Mouse (Mus musculus): ENCODE data around the gene Ank3. TPM values are rescaled to one million over a fixed set of nuclear protein-coding genes. Genes with fewer than 3 reads are reported as not detected.

Ank3 gene
- polyA plus RNA-seq, 1 experiment from 2014 or later: 30.3 TPM

DNA sequence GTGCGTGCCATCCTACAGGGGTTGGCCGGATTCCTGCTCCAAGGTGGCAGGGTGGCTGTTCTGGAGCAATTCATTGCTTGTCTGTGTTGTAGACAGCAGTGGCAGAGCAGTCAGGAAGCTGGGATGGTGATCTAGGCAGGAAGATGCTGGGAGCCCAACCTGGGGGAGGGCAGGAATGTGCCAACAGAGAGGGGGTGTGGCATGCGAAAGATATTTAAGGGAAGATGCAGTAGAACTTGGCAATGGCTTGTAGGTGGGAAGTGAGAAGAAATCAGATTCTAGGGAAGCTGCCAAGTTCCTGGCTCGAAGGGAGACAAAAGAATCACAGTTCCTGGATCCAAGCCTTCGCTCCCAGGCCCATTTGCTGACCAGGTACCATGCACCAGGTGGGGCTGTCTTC, 312.2 kb downstream of the Ank3 start:
- Histone ChIP-seq H3K4me3 (no peak overlapping the region), H3K27ac (no peak overlapping the region), H3K4me2 (no peak overlapping the region), H3K27me3 (no peaks in the 10 kb centered on the region), H3K9ac (no peak overlapping the region), H3K9me3 (no peaks in the 10 kb centered on the region), H3K36me3 (no peaks in the 10 kb centered on the region), H3K4me1 (peaks cover 22% of the 10 kb centered on the region)
- ATAC-seq (ENCODE audit: insufficient number of reproducible peaks, insufficient read depth, low FRiP score, low TSS enrichment, low read depth): no peak
- WGBS: 86% methylated on average over 5 of the region's 5 CpGs

DNA sequence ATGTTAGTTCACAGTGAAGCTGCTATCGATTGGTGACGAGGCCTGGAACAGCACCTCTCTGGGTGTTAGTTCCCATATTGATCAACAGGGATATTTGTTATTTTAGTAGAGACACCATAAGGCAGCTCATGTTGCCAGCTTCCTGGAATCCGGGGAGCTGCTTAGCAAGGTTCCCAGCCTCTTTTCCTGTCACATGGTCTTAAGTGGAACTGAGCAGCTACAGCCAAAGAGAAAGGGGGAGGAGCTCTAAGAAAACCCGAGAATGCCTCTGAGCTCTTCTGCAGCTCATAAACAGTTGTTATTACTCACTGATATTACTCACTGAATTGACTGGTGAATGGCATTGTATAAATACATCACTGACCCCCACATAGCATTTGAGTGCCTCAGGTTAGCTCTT, 318.3 kb downstream of the Ank3 start:
- Histone ChIP-seq H3K9ac (no peak overlapping the region), H3K9me3 (no peaks in the 10 kb centered on the region), H3K27me3 (no peaks in the 10 kb centered on the region), H3K4me2 (no peak overlapping the region), H3K27ac (no peak overlapping the region), H3K4me1 (peaks cover 18% of the 10 kb centered on the region), H3K36me3 (no peaks in the 10 kb centered on the region), H3K4me3 (no peak overlapping the region)
- ATAC-seq (ENCODE audit: insufficient number of reproducible peaks, insufficient read depth, low FRiP score, low TSS enrichment, low read depth): no peak
- WGBS: 67% methylated on average over 4 of the region's 4 CpGs

DNA sequence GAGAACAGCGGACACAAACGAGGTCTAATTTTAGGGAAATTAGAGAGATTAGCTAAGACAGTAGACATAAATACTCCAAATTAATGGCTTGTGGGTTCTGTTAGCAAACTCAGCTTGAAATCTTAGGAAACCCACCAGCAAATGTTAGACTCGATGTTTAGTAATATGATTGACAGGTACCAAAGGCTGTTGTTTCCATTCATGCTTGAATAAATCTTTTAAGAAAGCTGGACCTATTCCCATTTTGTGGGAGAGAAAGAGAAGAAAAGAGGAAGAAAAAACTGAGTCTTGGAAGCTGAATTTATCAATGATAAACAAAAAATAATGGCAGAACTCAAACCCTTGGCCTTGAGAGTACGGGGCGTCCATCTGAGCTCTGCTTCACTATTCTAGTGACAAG, 320.8 kb downstream of the Ank3 start:
- ATAC-seq (ENCODE audit: insufficient number of reproducible peaks, insufficient read depth, low FRiP score, low TSS enrichment, low read depth): no peak
- Histone ChIP-seq H3K9ac (no peak overlapping the region), H3K4me2 (no peak overlapping the region), H3K4me1 (peaks cover 18% of the 10 kb centered on the region), H3K27ac (no peak overlapping the region), H3K36me3 (no peaks in the 10 kb centered on the region), H3K4me3 (no peak overlapping the region), H3K27me3 (no peaks in the 10 kb centered on the region), H3K9me3 (no peaks in the 10 kb centered on the region)
- 58% methylated on average over 5 of the region's 5 CpGs for WGBS

DNA sequence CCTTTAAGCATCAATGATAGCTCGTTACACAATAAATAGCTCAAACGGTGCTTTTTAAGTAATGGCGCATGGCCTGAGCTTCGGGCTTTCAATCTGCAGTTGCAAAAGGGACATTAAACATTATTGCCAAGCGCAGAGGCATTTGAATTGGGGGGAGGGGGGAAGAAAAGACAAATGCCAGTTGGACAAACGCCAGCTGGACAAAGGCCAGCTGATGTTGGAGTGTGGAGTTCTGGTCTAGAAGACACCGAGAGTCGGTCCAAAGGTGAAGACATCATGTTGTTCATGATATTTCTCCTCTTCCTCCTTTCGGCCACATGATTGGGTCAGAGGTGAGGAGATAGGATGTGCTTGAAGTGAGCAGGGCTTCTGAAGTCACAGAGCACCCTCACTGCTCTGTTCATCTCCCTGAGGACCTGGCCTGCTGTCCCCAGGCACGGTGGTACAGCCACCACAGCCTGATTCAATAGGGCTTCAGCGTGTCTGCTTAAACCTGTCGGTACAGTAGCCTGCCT, 321.4 kb downstream of the Ank3 start:
- Histone ChIP-seq H3K27me3 (no peaks in the 10 kb centered on the region), H3K36me3 (no peaks in the 10 kb centered on the region), H3K27ac (no peak overlapping the region), H3K9ac (no peak overlapping the region), H3K9me3 (no peaks in the 10 kb centered on the region), H3K4me1 (peaks cover 18% of the 10 kb centered on the region), H3K4me3 (no peak overlapping the region), H3K4me2 (0 out of 2 replicates have a peak overlapping the region, but pooled peaks have one; percentile 10)
- WGBS: 65% methylated on average over 12 of the region's 12 CpGs
- ATAC-seq (ENCODE audit: insufficient number of reproducible peaks, insufficient read depth, low FRiP score, low TSS enrichment, low read depth): no peak

DNA sequence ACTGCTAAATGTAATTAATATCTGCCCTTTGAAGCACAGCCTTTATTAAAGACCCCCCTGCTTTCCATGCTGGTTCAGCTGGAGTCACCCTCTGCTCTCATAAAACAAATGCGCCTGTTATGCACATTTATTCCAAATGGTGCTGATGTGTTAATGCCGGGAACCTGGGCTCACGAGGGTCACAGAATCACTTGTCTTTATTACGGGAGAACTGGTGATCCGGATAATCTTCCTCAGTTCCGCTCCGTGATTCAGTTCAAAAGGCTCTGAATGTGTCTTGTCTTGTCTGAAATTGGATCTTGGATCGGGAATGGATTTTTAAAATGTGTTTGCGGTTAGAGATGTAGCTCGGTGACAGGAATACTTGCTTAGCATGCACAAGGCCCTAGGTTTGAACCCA, 321.9 kb downstream of the Ank3 start:
- ATAC-seq (ENCODE audit: insufficient number of reproducible peaks, insufficient read depth, low FRiP score, low TSS enrichment, low read depth): no peak

DNA sequence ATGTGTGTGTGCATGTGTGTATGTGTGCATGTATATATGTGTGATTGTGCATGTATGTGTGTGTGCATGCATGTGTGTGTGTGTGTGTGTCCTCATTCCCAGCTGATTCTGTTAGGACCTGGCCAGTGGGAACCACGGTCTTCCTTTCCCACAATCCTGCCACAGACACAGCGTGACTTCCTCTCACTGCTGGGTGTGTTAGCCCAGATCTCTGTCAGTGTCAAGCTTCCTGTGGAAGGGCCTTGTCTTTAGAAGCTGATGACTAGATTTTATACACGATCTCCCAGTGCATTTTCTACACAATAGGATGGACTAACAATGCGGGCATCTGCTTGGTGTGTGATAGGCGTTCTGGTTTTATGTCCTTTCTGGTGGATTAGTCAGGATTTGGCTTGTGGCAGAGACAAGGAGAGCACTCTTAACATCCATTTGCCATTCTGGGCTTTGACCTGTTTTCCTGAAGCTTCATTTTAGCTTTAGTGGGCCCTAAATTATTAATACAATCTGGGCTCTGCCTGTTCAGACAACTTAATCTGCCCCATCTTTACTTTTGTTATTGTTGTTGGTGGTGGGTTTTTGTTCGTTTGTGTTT, 322.4 kb downstream of the Ank3 start:
- 67% methylated on average over 6 of the region's 6 CpGs for WGBS
- no peaks in the 10 kb centered on the region for H3K36me3 ChIP-seq
- H3K4me3 ChIP-seq: no peak overlapping the region
- no peaks in the 10 kb centered on the region for H3K9me3 ChIP-seq
- no peak overlapping the region for H3K4me2 ChIP-seq
- no peak for ATAC-seq (ENCODE audit: insufficient number of reproducible peaks, insufficient read depth, low FRiP score, low TSS enrichment, low read depth)
- H3K9ac ChIP-seq: no peak overlapping the region
- H3K27me3 ChIP-seq: no peaks in the 10 kb centered on the region
- peaks cover 18% of the 10 kb centered on the region for H3K4me1 ChIP-seq
- no peak overlapping the region for H3K27ac ChIP-seq

More for the DNA sequence above, 321.9 kb downstream of the Ank3 start:
- WGBS: 29% methylated on average over 10 of the region's 10 CpGs
- H3K9me3 ChIP-seq: no peaks in the 10 kb centered on the region
- H3K4me3 ChIP-seq: no peak overlapping the region
- H3K4me2 ChIP-seq: 0 out of 2 replicates have a peak overlapping the region, but pooled peaks have one; percentile 10
- no peak overlapping the region for H3K9ac ChIP-seq
- no peaks in the 10 kb centered on the region for H3K27me3 ChIP-seq
- H3K36me3 ChIP-seq: no peaks in the 10 kb centered on the region
- peaks cover 18% of the 10 kb centered on the region for H3K4me1 ChIP-seq
- H3K27ac ChIP-seq: no peak overlapping the region

DNA sequence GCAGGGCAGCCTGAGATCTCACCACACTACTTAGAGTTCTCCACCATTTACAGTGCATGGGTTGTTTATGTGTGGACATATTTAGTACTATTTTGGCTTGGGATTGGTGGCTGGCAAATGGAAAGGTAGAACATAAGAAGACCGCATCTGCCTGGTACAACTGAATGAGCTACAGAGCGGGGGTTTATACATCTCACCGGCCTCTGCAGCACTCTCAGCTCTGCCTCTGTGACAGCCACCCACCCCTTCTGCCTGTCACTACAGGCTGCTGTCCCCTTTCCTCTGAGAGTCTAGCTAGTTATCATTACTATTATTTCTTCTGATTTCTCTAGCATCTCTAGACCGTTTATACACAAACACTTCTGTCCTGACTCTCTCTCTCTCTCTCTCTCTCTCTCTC, 325.6 kb downstream of the Ank3 start:
- ATAC-seq (ENCODE audit: insufficient number of reproducible peaks, insufficient read depth, low FRiP score, low TSS enrichment, low read depth): no peak
- Histone ChIP-seq H3K4me1 (peaks cover 18% of the 10 kb centered on the region), H3K36me3 (no peaks in the 10 kb centered on the region), H3K9me3 (no peaks in the 10 kb centered on the region), H3K4me2 (no peak overlapping the region), H3K4me3 (no peak overlapping the region), H3K27me3 (no peaks in the 10 kb centered on the region), H3K27ac (no peak overlapping the region), H3K9ac (no peak overlapping the region)
- WGBS: 95% methylated on average over 4 of the region's 4 CpGs

DNA sequence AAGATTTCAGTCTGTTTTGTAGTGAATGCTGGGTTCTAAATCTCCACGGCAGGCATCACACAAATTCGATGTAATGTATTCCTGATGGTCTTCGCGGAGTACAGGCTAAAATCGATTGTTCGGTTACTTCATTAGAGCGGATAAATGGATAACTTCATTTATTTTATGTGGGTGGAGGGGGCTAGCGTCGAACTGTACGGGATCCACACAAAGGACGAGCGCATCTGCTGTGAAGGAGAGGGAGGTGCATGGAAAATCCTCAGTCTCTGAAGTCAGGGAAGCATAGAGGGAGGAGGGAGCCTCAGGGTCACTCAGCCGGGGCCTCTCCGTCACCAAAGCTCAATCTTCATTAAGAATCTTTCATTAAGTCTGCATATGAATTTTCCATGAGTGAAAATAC, 326.5 kb downstream of the Ank3 start:
- WGBS: 74% methylated on average over 14 of the region's 14 CpGs
- Histone ChIP-seq H3K4me2 (no peak overlapping the region), H3K36me3 (no peaks in the 10 kb centered on the region), H3K4me1 (peaks cover 12% of the 10 kb centered on the region), H3K27ac (no peak overlapping the region), H3K9ac (no peak overlapping the region), H3K9me3 (no peaks in the 10 kb centered on the region), H3K27me3 (no peaks in the 10 kb centered on the region), H3K4me3 (no peak overlapping the region)
- no peak for ATAC-seq (ENCODE audit: insufficient number of reproducible peaks, insufficient read depth, low FRiP score, low TSS enrichment, low read depth)

DNA sequence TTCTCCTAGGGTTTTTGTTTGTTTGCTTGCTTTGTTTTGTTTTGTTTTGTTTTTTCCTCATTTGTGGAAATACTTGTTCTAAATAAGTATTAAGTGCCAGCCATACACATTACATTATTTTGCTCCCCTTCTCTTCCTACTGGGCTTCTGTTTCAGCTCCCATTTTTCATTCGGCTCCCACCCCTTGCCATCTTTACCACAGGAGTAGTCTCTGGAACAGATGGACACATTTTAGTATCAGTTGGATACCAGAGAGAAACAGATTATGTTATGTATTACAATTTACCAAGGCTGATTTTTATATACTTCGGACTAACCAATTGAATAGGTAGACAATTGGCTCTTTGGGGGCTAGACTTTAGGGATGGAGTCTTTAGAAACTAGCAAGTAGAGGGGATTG, 327.7 kb downstream of the Ank3 start:
- Histone ChIP-seq H3K4me1 (peaks cover 11% of the 10 kb centered on the region; the same call in 1 of the 2 replicates), H3K4me2 (no peak overlapping the region), H3K27me3 (no peaks in the 10 kb centered on the region), H3K9ac (no peak overlapping the region), H3K4me3 (no peak overlapping the region), H3K9me3 (no peaks in the 10 kb centered on the region), H3K36me3 (no peaks in the 10 kb centered on the region), H3K27ac (no peak overlapping the region)
- ATAC-seq (ENCODE audit: insufficient number of reproducible peaks, insufficient read depth, low FRiP score, low TSS enrichment, low read depth): no peak
- 86% methylated on average over 2 of the region's 2 CpGs for WGBS

DNA sequence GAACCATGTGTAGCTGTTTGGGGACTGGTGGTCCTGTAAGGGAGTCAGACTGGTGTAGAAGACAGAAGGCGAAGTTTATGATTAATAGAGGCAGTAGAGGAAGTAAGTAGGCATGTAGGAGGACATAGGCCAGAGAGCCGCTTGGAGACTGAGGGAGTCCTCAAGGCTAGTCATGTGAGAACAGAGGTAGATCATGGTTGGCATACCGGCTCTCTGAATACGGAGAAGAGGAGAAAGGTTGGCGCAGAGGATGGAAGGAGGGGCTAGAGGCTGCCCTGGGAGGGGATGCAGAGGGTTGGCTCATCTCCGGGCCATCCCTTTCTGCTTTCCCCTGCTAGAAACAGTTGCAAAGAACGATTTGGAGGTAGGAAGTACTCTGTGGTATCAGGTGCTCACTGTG, 328.2 kb downstream of the Ank3 start:
- H3K9me3 ChIP-seq: no peaks in the 10 kb centered on the region
- no peak overlapping the region for H3K4me2 ChIP-seq
- H3K4me1 ChIP-seq: peaks cover 11% of the 10 kb centered on the region; the same call in 1 of the 2 replicates
- H3K9ac ChIP-seq: no peak overlapping the region
- ATAC-seq (ENCODE audit: insufficient number of reproducible peaks, insufficient read depth, low FRiP score, low TSS enrichment, low read depth): no peak
- H3K27ac ChIP-seq: no peak overlapping the region
- WGBS: 85% methylated on average over 7 of the region's 7 CpGs
- H3K36me3 ChIP-seq: no peaks in the 10 kb centered on the region
- no peak overlapping the region for H3K4me3 ChIP-seq
- H3K27me3 ChIP-seq: no peaks in the 10 kb centered on the region

DNA sequence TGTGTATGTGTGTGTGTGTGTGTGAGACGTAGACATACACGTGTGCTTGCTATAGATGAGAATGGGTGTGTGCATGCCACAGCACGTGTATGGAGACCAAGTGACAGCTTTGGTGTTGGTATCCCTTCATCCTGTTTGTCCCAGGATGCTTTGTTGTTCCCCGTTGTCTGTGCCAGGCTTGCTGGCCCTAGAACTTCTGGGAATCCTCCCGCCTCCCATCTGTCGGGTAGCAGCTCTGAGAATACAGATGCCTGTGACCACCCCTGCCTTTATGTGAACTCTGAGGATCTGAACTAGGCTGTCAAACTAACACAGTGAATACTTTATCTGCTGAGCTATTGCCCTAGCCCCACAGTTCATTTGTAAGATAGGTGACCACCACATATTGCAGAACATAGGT, 330.3 kb downstream of the Ank3 start:
- Histone ChIP-seq H3K27me3 (no peaks in the 10 kb centered on the region), H3K9me3 (no peaks in the 10 kb centered on the region), H3K9ac (no peak overlapping the region), H3K4me1 (peaks cover 11% of the 10 kb centered on the region; the same call in 1 of the 2 replicates), H3K27ac (no peak overlapping the region), H3K36me3 (no peaks in the 10 kb centered on the region), H3K4me2 (no peak overlapping the region), H3K4me3 (no peak overlapping the region)
- 68% methylated on average over 6 of the region's 6 CpGs for WGBS
- no peak for ATAC-seq (ENCODE audit: insufficient number of reproducible peaks, insufficient read depth, low FRiP score, low TSS enrichment, low read depth)

DNA sequence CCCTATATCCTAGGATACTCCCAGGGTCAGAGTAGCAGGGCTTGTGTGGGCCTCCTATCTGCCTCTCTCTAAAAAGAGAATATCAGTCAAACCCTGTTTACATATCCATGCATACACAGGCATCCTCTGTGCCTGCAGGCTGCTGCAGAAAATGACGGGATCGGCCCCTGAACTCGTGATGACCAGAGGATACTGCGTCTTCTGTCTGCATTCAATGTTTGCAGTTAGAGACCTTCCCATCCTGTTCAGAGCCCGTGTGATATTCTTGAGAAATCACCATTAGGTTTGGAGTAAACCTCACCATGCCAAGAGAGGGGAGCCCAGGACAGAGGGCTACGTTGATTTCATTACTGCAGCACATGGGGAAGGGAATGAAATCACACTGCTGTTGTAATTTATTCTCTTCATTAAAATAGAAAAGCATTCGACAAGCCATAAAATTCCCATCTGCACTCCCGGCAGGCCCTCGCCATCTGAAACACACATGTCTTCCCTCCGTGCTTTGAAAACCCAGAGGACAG, 331.8 kb downstream of the Ank3 start:
- H3K4me3 ChIP-seq: no peak overlapping the region
- no peak overlapping the region for H3K9ac ChIP-seq
- WGBS: 46% methylated on average over 10 of the region's 10 CpGs
- ATAC-seq (ENCODE audit: insufficient number of reproducible peaks, insufficient read depth, low FRiP score, low TSS enrichment, low read depth): no peak
- H3K4me2 ChIP-seq: peak overlapping the region; percentile 16; the same call in 1 of the 2 replicates
- H3K36me3 ChIP-seq: no peaks in the 10 kb centered on the region
- peaks cover 11% of the 10 kb centered on the region; the same call in 1 of the 2 replicates for H3K4me1 ChIP-seq
- no peak overlapping the region; the same call in 1 of the 2 replicates for H3K27ac ChIP-seq
- H3K27me3 ChIP-seq: no peaks in the 10 kb centered on the region
- no peaks in the 10 kb centered on the region for H3K9me3 ChIP-seq
